Mouse (Mus musculus): Measurements from ENCODE around the gene Tor1b. TPM values are rescaled to one million over a fixed set of nuclear protein-coding genes. Genes with fewer than 3 reads are reported as not detected.

The Tor1b gene
- polyA plus RNA-seq (2012; fragmentation: generic; extraction: Trizol): 27.1 TPM

GRCm38 (mm10) chr2:30952824-30953490, at the start of gene Tor1b:
TSS of gene Tor1b (plus strand) at chr2:30952959.
- H3K4me2 ChIP-seq (ENCODE audit: low read depth): peak within 1 kb of the TSS; percentile 85
- H3K36me3 ChIP-seq (ENCODE audit: control insufficient read depth, insufficient read depth): peaks cover 6% of the 10 kb centered on the region
- peaks cover 23% of the 10 kb centered on the region for H3K79me2 ChIP-seq (ENCODE audit: control insufficient read depth, insufficient read depth)
- H3ac ChIP-seq (ENCODE audit: control insufficient read depth, insufficient read length): peak within 1 kb of the TSS; percentile 54
- peak within 1 kb of the TSS; percentile 37 for H3K4me3 ChIP-seq
- TF ChIP-seq E2F4 (IDR thresholded peaks at IDR 0.05; ENCODE audit: insufficient read depth): no peak
- TF ChIP-seq POLR2AphosphoS2 (IDR thresholded peaks at IDR 0.05; ENCODE audit: insufficient read length, low read depth): peak; percentile 98
- no peak for TF ChIP-seq MAX (IDR thresholded peaks at IDR 0.05; ENCODE audit: low read depth)
- no peak for TF ChIP-seq MYOG (IDR thresholded peaks at IDR 0.05; ENCODE audit: control insufficient read depth in 1 of 3, insufficient read depth in 1 of 3, insufficient read length in 2 of 3, low read depth in 2 of 3)
- peak; percentile 100 for TF ChIP-seq POLR2A (IDR thresholded peaks at IDR 0.05; ENCODE audit: insufficient read length, low read depth)
- no peaks in the 10 kb centered on the region for H3K27me3 ChIP-seq (ENCODE audit: control insufficient read depth, insufficient read depth, insufficient read length)

GRCm38 (mm10) chr2:30904231-30904630, 48.5 kb upstream of the Tor1b start:
- H3K27me3 ChIP-seq (ENCODE audit: control insufficient read depth, insufficient read depth, insufficient read length): no peaks in the 10 kb centered on the region
- no peaks in the 10 kb centered on the region for H3K36me3 ChIP-seq (ENCODE audit: control insufficient read depth, insufficient read depth)
- no peaks in the 10 kb centered on the region for H3K79me2 ChIP-seq (ENCODE audit: control insufficient read depth, insufficient read depth)
- no peak overlapping the region for H3K4me2 ChIP-seq (ENCODE audit: low read depth)
- H3K4me3 ChIP-seq: no peak overlapping the region
- no peak overlapping the region for H3ac ChIP-seq (ENCODE audit: control insufficient read depth, insufficient read length)
- TF ChIP-seq SRF (IDR thresholded peaks at IDR 0.05; ENCODE audit: control insufficient read depth, insufficient read length, low read depth) (no peak), TCF3 (IDR thresholded peaks at IDR 0.05; ENCODE audit: insufficient read length, low read depth) (no peak), USF1 (IDR thresholded peaks at IDR 0.05; ENCODE audit: low read depth) (no peak), REST (IDR thresholded peaks at IDR 0.05; ENCODE audit: insufficient read depth, insufficient read length) (no peak), E2F4 (IDR thresholded peaks at IDR 0.05; ENCODE audit: insufficient read depth) (no peak), MYOG (IDR thresholded peaks at IDR 0.05; ENCODE audit: control insufficient read depth in 1 of 3, insufficient read depth in 1 of 3, insufficient read length in 2 of 3, low read depth in 2 of 3) (no peak), CEBPB (IDR thresholded peaks at IDR 0.05; ENCODE audit: insufficient read depth, poor library complexity, severe bottlenecking) (no peak), MYOD1 (IDR thresholded peaks at IDR 0.05; ENCODE audit: control insufficient read depth in 1 of 3, insufficient read length in 2 of 3, low read depth in 2 of 3) (no peak), POLR2AphosphoS2 (IDR thresholded peaks at IDR 0.05; ENCODE audit: insufficient read length, low read depth) (no peak), POLR2A (IDR thresholded peaks at IDR 0.05; ENCODE audit: insufficient read length, low read depth) (no peak), TCF12 (IDR thresholded peaks at IDR 0.05; ENCODE audit: insufficient read depth, poor library complexity, severe bottlenecking) (no peak)

- H3ac ChIP-seq (ENCODE audit: control insufficient read depth, insufficient read length): no peak overlapping the region
- H3K4me2 ChIP-seq (ENCODE audit: low read depth): no peak overlapping the region
- no peaks in the 10 kb centered on the region for H3K79me2 ChIP-seq (ENCODE audit: control insufficient read depth, insufficient read depth)
- H3K4me3 ChIP-seq: no peak overlapping the region
- TF ChIP-seq SRF (IDR thresholded peaks at IDR 0.05; ENCODE audit: control insufficient read depth, insufficient read length, low read depth) (no peak), MAX (IDR thresholded peaks at IDR 0.05; ENCODE audit: low read depth) (no peak), MYOG (IDR thresholded peaks at IDR 0.05; ENCODE audit: control insufficient read depth in 1 of 3, insufficient read depth in 1 of 3, insufficient read length in 2 of 3, low read depth in 2 of 3) (no peak), E2F4 (IDR thresholded peaks at IDR 0.05; ENCODE audit: insufficient read depth) (no peak), MYOD1 (IDR thresholded peaks at IDR 0.05; ENCODE audit: control insufficient read depth in 1 of 3, insufficient read length in 2 of 3, low read depth in 2 of 3) (no peak), CEBPB (IDR thresholded peaks at IDR 0.05; ENCODE audit: insufficient read depth, poor library complexity, severe bottlenecking) (no peak), POLR2A (IDR thresholded peaks at IDR 0.05; ENCODE audit: insufficient read length, low read depth) (no peak), REST (IDR thresholded peaks at IDR 0.05; ENCODE audit: insufficient read depth, insufficient read length) (no peak), TCF3 (IDR thresholded peaks at IDR 0.05; ENCODE audit: insufficient read length, low read depth) (no peak), TCF12 (IDR thresholded peaks at IDR 0.05; ENCODE audit: insufficient read depth, poor library complexity, severe bottlenecking) (no peak), POLR2AphosphoS2 (IDR thresholded peaks at IDR 0.05; ENCODE audit: insufficient read length, low read depth) (no peak), USF1 (IDR thresholded peaks at IDR 0.05; ENCODE audit: low read depth) (no peak)
- H3K27me3 ChIP-seq (ENCODE audit: control insufficient read depth, insufficient read depth, insufficient read length): no peaks in the 10 kb centered on the region
- H3K36me3 ChIP-seq (ENCODE audit: control insufficient read depth, insufficient read depth): no peaks in the 10 kb centered on the region
Measured at GRCm38 (mm10) chr2:30904991-30905390, 47.8 kb upstream of the Tor1b start.

GRCm38 (mm10) chr2:30905906-30906305, 46.9 kb upstream of the Tor1b start:
- H3K27me3 ChIP-seq (ENCODE audit: control insufficient read depth, insufficient read depth, insufficient read length): no peaks in the 10 kb centered on the region
- no peak overlapping the region for H3ac ChIP-seq (ENCODE audit: control insufficient read depth, insufficient read length)
- no peak overlapping the region for H3K4me2 ChIP-seq (ENCODE audit: low read depth)
- no peak overlapping the region for H3K4me3 ChIP-seq
- no peaks in the 10 kb centered on the region for H3K36me3 ChIP-seq (ENCODE audit: control insufficient read depth, insufficient read depth)
- no peaks in the 10 kb centered on the region for H3K79me2 ChIP-seq (ENCODE audit: control insufficient read depth, insufficient read depth)
- TF ChIP-seq TCF3 (IDR thresholded peaks at IDR 0.05; ENCODE audit: insufficient read length, low read depth) (no peak), SRF (IDR thresholded peaks at IDR 0.05; ENCODE audit: control insufficient read depth, insufficient read length, low read depth) (no peak), USF1 (IDR thresholded peaks at IDR 0.05; ENCODE audit: low read depth) (no peak), POLR2AphosphoS2 (IDR thresholded peaks at IDR 0.05; ENCODE audit: insufficient read length, low read depth) (no peak), REST (IDR thresholded peaks at IDR 0.05; ENCODE audit: insufficient read depth, insufficient read length) (no peak), CEBPB (IDR thresholded peaks at IDR 0.05; ENCODE audit: insufficient read depth, poor library complexity, severe bottlenecking) (no peak), MYOD1 (IDR thresholded peaks at IDR 0.05; ENCODE audit: control insufficient read depth in 1 of 3, insufficient read length in 2 of 3, low read depth in 2 of 3) (no peak), MAX (IDR thresholded peaks at IDR 0.05; ENCODE audit: low read depth) (no peak), TCF12 (IDR thresholded peaks at IDR 0.05; ENCODE audit: insufficient read depth, poor library complexity, severe bottlenecking) (no peak), E2F4 (IDR thresholded peaks at IDR 0.05; ENCODE audit: insufficient read depth) (no peak), POLR2A (IDR thresholded peaks at IDR 0.05; ENCODE audit: insufficient read length, low read depth) (no peak)

Measured in myocyte (in vitro differentiated cells).